Mouse (Mus musculus) bone marrow, adult 2 months (tissue): ENCODE data around the gene Ankrd60. TPM values are rescaled to one million over a fixed set of nuclear protein-coding genes. Genes with fewer than 3 reads are reported as not detected.

Experiments
- H3K27ac ChIP-seq: fragments of 200-500 bp; 2 replicates; pipeline ENCODE4 v1.5.1; 2012; ENCODE audit warnings: low read depth, mild to moderate bottlenecking, control low read depth, inconsistent platforms, low read length; ENCODE audit not compliant: control insufficient read depth, poor library complexity, insufficient read depth
- H3K4me1 ChIP-seq: fragments of 200-500 bp; 2 replicates; pipeline ENCODE4 v1.6.1; 2011; ENCODE audit warnings: low read length; ENCODE audit not compliant: control insufficient read depth, insufficient read depth
- H3K4me3 ChIP-seq: fragments of 200-500 bp; replicated peaks from 2 replicates; pipeline ENCODE3; 2011; ENCODE audit warnings: mild to moderate bottlenecking, low read depth, low read length, control low read depth; ENCODE audit not compliant: control insufficient read depth
- CTCF ChIP-seq: fragments of 200-500 bp; IDR thresholded peaks from 2 replicates; pipeline ENCODE4 v1.5.1; 2011; ENCODE audit warnings: low read length, control low read depth; ENCODE audit not compliant: control insufficient read depth, insufficient read depth
- POLR2A ChIP-seq: fragments of 200-500 bp; IDR thresholded peaks from 2 replicates; pipeline ENCODE4 v1.6.1; 2011; ENCODE audit warnings: low read depth, mild to moderate bottlenecking, control low read depth, low read length, borderline replicate concordance; ENCODE audit not compliant: control insufficient read depth
- WGBS: fragments of 180-500 bp; shearing (Covaris S2); methylation state at CpG from one replicate; pipeline ENCODE4 v1.1.7; 2018; 5-methylcytosine and 5-hydroxymethylcytosine counted together
- polyA plus RNA-seq: library from polyadenylated mRNA; stranded (reverse); fragments of >200 nt; gene quantifications from 2 replicates; pipeline ENCODE4 v1.2.4, GENCODE M21; 2011; ENCODE audit warnings: low replicate concordance; ENCODE audit not compliant: missing spikeins, insufficient read depth, insufficient read length

Gene Ankrd60
- not detected in 2 replicates for polyA plus RNA-seq

DNA sequence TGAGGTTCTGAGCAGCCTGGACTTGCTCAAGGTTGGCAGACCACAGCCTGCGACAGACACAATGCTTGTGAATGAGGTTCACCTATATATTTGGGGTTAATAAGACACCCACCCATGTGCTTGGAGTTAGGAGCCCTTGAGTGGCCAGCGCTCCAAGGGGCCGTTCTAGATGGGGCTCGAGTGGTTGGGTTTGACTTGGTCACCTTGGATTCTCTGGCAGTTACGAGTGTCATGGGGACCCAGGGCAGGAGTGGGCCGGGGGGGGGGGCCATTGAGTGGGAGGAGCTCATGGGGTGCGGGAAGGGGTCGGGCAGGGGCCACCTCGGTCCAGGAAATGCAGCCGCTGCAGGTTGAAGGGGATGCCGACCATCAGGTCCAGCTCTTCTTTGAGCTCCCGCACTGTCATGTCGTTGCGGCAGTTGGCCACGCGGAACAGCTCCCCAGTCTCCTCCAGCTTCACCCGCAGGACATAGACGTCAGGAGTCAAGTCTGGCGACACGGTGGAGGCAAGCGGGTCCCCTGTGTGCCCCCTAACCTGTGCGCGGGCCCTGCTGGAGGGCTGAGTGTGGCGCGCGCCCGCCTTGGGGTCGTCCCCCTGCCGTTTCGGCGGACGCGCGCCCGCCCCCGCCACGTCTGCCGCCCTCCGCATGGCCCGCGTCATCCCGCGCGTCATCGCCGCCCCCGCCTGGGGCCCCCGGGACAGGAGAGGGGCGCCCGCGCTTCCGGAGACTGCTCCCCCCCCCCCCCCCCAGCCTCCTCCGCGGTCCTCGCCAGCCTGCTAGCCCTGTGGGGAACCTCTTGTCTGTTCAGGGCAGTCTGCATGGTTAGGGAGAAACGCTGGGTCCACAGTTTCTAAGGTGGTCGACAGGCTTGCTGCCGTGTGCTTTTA is at the start of gene Ankrd60:
Gene Ankrd60, minus strand, starts transcription at position 697 of the 889 bp plus-strand sequence.
- 8% methylated on average over 57 of the region's 58 CpGs for WGBS

DNA sequence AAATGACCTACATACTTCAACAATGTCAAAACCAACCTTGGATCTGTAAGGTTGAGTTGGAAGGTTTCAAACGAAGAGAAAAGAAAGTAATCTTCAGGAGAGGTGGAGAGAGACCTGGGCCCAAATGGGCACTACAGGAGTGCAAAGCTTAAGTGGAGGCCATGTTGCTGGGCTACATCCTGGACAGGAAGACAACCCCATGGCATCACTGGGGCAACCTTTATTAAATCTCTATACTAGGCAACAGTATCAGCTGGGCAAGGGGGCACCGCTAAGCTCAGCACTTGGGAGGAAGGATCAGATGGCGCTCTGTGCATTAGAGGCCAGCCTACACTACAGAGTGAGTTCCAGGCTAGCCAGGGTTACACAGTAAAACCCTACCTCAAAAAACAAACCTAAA is 47.6 kb upstream of the Ankrd60 start:
- H3K27ac ChIP-seq, result no peak overlapping the region
- H3K4me3 ChIP-seq, result no peak overlapping the region
- no peaks in the 10 kb centered on the region for H3K4me1 ChIP-seq
- TF ChIP-seq POLR2A (no peak), CTCF (no peak)
- 91% methylated on average over 3 of the region's 3 CpGs for WGBS

More for the DNA sequence above, at the start of gene Ankrd60:
- Histone ChIP-seq H3K27ac (no peak within 1 kb of the TSS), H3K4me1 (no peaks in the 10 kb centered on the region; the same call in 1 of the 2 replicates), H3K4me3 (peak within 1 kb of the TSS; percentile 42)
- TF ChIP-seq CTCF (no peak), POLR2A (no peak)

DNA sequence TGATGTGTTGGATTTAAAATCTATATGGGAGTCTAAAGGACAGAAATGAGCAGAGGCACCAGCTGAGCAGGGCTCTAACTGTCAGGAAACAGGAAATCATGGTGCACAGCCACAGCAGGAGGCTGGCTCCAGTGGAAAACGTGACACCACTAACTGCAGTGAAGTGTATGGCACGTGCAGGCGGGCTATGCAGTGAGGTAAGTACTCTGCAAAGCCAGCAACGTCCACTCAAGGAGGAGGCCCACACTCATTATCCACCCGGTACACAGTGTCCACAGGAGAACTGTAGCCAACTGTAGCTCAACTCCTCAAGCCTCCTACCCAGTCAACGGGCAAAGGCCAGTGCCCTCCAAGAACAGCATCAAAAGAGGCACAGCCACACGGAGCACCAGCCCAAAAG is 46.5 kb upstream of the Ankrd60 start:
- H3K4me3 ChIP-seq, result no peak overlapping the region
- no peaks in the 10 kb centered on the region for H3K4me1 ChIP-seq
- no peak overlapping the region for H3K27ac ChIP-seq
- WGBS, result 44% methylated on average over 7 of the region's 7 CpGs
- TF ChIP-seq POLR2A, result no peak

DNA sequence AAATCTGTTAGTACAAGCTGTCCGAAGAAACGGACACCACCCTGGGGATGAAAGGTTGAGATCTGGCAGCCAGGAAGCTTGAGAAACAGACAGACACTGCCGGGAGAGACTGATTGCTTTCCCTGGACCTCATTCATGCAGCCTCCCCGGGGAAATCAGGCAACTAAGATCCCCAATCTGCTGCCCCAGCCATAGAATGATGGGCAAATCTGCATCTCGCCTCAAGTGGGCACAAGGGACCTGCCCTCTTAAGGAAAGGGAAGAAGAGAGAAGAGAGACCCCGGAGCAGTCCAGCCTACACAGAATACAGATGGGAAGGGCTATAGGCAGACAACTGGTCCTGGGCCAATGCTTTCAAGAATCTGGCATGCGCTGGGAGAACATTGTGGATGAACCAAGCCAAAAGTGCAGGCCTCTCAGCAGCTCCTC is 44.0 kb upstream of the Ankrd60 start:
- WGBS, result 81% methylated on average over 7 of the region's 7 CpGs
- Histone ChIP-seq H3K4me3 (no peak overlapping the region), H3K4me1 (no peaks in the 10 kb centered on the region), H3K27ac (no peak overlapping the region)
- TF ChIP-seq POLR2A (no peak), CTCF (no peak)

DNA sequence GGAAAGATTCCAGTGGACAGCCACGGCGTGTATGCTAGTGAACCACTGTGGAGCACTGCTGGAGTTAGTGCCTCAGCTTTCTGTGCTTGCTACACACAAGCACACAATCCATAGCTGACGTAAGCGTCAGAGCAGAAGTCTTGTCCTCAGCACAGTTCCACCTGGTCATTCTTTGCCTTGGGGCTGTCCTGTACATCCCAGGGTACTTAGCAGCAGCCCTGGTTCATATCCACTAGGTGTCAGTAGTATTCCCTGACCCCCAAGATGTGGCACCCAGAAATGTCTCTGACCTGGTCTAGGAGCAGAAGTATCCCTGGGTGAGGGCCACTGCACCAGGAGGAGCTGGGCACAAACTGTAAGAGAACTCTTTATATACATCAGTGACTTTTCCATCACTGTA is 42.5 kb upstream of the Ankrd60 start:
- Histone ChIP-seq H3K4me1 (no peaks in the 10 kb centered on the region), H3K4me3 (no peak overlapping the region), H3K27ac (no peak overlapping the region)
- 90% methylated on average over 4 of the region's 4 CpGs for WGBS
- TF ChIP-seq CTCF (no peak), POLR2A (no peak)

DNA sequence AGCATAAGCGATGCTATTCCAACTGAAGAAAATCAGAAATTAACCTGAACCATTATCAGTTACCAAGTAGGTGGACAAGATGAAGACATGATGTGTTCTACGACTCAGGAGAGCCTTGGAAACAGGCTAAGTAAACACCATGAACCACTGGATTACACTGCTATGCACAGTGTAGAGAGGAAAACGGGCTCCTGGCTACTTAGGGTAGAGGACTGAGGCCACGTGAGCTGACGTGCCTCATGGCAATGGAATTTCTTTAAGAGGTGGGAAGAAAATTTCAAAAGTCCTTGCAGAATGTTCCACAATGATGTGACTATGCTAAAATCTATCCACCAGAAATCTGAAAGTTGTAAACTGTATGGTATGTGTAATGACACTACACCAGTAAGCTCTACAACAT is 41.0 kb upstream of the Ankrd60 start:
- H3K4me3 ChIP-seq, result no peak overlapping the region
- TF ChIP-seq CTCF (no peak), POLR2A (no peak)
- no peaks in the 10 kb centered on the region for H3K4me1 ChIP-seq

DNA sequence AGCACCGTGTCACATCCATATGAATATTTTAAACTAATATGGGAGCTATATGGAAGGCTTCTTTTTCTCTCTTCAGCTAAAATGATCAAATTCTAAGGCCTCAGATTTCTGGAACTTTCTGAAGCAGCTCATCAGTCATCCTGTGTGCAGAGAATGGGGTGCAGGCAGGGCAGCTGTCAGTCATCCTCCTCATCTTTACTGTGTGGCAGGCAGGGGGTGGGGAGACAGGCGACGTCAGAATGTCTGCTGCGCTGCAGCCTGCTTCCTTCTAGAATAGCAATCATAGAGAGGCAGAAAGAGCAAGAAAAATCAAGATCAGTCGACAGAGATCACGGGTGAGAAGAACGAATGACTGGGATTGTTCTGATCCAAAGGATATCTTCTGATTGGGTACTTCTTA is 38.0 kb upstream of the Ankrd60 start:
- H3K27ac ChIP-seq, result no peak overlapping the region
- H3K4me3 ChIP-seq, result no peak overlapping the region
- H3K4me1 ChIP-seq, result no peaks in the 10 kb centered on the region
- 89% methylated on average over 7 of the region's 7 CpGs for WGBS
- TF ChIP-seq POLR2A (no peak), CTCF (no peak)

More for the DNA sequence above, 41.0 kb upstream of the Ankrd60 start:
- WGBS, result 89% methylated on average over 5 of the region's 5 CpGs
- H3K27ac ChIP-seq, result no peak overlapping the region

DNA sequence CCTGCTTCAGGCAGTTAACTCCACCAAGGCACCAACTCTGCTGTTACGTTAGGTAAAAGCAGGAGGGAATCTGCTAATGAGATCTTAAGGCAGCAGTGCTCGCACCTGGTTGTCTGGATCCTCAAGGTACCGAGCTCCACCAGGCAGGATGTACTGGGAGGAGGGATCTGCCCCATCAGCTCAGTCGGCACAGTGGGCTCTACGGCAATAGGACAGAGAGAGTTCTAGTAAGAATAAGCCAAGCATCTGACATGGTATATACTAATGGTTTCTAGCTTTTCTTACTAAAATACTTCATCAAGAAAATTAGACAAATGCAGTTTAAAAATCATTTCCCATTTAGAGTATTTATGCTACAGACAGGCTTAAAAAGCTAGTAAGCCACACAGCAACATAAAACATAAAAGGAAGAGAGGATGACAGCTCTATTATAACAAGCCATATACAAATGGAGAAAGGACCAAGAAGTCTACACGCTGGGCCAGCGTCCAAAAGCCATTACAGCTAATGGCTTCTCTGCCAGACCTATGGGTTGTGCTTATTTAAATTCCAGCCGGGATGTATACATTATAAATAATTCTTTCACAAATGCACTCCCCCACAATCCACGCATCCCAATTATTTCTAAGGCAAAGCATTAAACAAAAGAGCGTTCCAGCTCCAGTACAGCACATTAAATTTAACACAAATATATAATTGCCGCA is 37.4 kb upstream of the Ankrd60 start:
- H3K4me3 ChIP-seq, result no peak overlapping the region
- no peaks in the 10 kb centered on the region for H3K4me1 ChIP-seq
- 90% methylated on average over 11 of the region's 11 CpGs for WGBS

More for the DNA sequence above, 37.4 kb upstream of the Ankrd60 start:
- H3K27ac ChIP-seq, result no peak overlapping the region
- TF ChIP-seq POLR2A (no peak), CTCF (no peak)
